Mouse (Mus musculus): ENCODE results near the gene Gm42791.

The Gm42791 gene

GRCm38 (mm10) chr5:148867171-148867570 is 127.8 kb downstream of the Gm42791 start:
- no peak for DNase-seq

DNA sequence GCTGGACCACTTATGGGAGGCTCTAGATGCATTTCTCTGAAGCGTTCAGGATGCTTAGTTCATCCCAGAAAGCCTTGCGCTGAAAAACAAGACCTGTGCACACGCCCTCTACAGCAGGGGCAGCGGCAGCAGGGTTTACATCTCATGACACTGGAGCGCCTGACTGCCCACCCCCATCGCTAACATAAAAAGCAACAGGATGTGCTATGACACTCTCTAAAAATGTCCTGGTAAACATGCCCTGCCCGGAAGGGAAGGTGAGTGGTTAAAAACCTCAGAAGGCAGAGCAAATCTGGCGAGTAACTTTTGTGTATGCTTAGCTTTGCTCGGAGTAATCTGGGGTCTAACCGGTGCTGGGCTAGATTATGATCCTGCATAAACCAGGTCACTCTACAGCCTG is 128.4 kb downstream of the Gm42791 start:
- peak; percentile 30 to 52 for DNase-seq

DNA sequence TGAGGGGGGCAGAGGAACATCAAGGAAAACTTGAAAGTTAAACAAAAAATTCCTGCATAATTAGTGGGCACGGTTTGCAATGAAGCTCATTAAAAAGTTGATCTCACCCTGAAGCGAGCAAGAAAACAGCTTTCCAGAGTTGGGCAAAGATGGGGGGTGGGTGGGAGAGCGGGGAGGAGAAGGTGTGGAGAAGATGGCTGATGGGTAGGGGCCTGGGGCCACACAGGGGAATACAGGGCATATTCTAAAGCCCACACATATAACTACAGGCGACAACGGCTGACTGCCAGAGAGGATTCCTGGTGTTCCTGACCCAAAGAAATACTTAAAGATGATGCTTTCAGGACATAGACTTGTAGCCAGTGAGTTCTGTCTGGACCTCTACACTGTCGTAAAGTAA is 131.5 kb downstream of the Gm42791 start:
- DNase-seq, result no peak

DNA sequence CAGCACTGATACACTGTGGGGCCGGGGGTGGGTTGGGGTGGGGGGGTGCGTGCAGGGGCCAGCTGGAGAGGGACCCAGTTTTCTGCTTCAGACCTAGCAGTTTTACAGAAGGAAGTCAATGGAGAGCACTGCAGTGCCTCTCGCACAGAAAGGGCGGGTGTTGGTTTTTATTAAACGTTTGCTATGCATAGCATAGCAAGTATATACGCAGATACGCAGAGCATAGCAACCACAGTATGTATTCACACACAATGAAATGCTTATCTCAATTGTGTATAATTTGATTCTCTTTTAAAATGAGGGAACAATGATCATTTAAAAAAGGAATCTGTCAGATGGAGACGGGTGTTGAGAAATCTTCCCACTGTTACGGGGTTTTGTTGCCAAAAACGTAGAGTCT is 132.1 kb downstream of the Gm42791 start:
- DNase-seq, result no peak

- DNase-seq, result no peak
Observed at GRCm38 (mm10) chr5:148862136-148862535, 132.8 kb downstream of the Gm42791 start.

DNA sequence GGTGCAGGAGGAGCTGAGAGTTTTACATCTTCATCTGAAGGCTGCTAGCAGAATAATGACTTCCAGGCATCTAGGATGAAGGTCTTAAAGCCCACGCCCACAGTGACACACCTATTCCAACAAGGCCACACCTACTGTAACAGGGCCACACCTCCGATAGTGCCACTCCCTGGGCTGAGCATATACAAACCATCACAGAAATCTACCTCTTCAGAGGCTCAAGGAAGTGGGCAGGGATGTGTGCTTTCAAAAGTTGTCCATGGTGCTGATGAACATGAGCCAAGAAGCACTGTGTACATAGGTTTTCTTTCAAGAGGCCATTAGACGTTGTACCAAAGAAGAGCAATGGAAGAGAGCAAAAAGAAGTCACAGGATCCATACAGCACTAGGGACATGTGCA is 137.4 kb downstream of the Gm42791 start:
- DNase-seq, result no peak

DNA sequence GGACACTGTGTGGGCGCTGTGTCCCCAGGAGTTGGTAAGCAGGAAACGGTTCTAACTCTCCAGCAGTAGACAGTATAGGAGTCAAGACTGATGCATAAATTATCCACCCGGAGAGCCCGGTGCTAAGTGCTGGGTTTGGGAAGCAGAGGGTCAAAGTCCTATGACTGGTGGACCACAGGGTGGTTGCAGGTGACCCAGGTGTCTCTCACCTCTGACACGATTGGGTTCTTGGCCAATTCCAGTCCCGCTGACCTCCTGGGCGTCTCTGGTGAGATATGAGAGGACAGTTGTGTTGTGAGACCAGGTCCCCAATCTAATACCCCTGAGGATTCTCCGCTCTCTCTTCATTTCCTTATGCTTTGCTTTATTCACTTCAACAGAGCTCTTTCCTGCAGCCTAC is 139.9 kb downstream of the Gm42791 start:
- DNase-seq, result no peak

DNA sequence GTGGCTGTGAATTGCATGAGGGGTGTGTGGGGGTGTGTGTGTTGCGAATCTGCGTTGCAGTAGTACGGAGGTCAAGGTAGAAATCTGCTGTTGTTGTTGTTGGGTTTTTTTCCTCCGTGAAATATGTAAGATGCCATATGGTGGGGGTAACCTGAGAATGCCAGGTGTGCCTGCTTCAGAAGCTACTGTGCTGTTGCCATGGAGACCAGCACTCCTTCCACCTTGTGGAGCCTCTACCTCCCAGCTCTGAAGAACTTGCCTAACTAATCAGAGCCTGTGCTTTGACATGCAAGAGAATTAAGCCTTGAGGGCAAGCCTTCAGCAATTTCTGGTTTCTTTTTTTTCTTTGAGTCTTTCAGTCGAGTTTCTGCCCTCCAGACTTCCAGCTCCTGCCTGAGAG is 140.8 kb downstream of the Gm42791 start:
- no peak for DNase-seq

DNA sequence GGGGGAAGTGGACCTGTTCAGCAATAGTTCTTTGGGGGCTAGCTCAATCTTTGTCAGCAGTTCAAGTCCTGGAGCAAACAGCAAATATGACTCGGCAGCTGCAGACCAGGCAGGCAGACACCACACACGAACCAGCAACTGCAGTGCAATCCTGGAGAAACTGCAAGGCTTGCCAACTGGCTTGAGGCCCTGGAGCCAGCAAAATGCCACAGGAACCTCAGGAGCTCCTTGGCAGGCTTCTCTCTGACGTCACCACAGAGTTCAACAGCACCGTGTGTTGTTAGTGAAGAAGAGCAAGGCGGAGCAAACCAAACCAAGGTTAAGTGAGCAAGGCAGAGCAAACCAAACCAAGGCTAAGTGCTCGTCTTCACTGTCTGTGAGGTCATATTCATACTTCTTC is 145.4 kb downstream of the Gm42791 start:
- no peak for DNase-seq

- DNase-seq, result peak in 1 of 2 experiments; percentile 16
Observed at GRCm38 (mm10) chr5:148847032-148847431, 147.9 kb downstream of the Gm42791 start.

Measured in spleen, adult 18-20 months (tissue).